Mouse (Mus musculus): ENCODE results near the gene Map3k14.

DNA sequence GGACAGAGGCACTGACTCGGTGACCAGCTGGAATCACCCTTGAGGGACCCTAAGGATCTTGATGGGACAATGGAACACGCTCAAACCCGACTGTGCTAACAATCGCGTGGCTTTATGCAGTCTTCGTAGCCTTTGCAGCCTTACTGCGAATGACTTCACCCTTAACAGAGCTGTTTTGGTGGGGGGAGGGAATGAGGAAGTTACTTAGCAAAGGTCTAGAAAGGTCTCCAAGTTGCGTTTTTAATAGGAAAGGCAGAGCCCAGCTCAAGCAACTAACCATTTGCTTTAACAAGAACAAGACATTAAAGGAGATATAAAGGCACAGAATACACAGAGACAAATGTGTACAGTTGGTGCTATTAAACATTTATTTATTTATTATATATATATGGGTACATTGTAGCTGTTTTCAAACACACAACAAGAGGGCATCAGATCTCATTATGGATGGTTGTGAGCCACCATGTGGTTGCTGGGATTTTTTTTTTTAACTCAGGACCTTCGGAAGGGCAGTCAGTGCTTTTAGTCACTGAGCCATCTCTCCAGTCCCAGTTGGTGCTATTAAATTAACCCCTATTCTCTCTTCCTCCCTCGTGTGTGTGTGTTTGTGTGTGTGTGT, 42.8 kb upstream of the Map3k14 start:
- TF ChIP-seq CTCF (conservative IDR thresholded peaks at IDR 0.05; ENCODE audit: insufficient read depth, insufficient read length, low read depth, low read length) (no peak), POLR2A (IDR thresholded peaks at IDR 0.05; ENCODE audit: low read depth, low read length) (no peak)

Data from kidney, adult 2 months (tissue).